ENCODE assay signal across 16 mouse cellular contexts in genomic region chr2:96573755-96574154, GRCm38 (mm10).
"Had no signal": no experiment of that assay in that cellular context is flagged by ENCODE, and none has a peak within 500 bp of the region (broad histone marks: within the 10 kb centered on the region; RNA-seq: fewer than 3 reads in every experiment).

No protein-coding gene starts in this region.

- H3K36me3 ChIP-seq: neural tube, embryonic 12.5 days; neural tube, embryonic 13.5 days; neural tube, embryonic 15.5 days; stomach, embryonic 15.5 days had no signal

- H3K4me3 ChIP-seq: neural tube, embryonic 12.5 days; neural tube, embryonic 13.5 days; neural tube, embryonic 15.5 days; stomach, embryonic 15.5 days had no signal

- H3K27ac ChIP-seq: neural tube, embryonic 12.5 days; neural tube, embryonic 13.5 days; neural tube, embryonic 15.5 days; stomach, embryonic 15.5 days; stomach, postnatal 0 days had no signal

- DNase-seq: retina, postnatal 1 day; right cerebral cortex, adult 18-20 months; right cerebral cortex, postnatal 14 days; right cerebral cortex, postnatal 25 days; right cerebral cortex, postnatal 4 days; spleen, adult 18-20 months; thymus, adult 18-20 months; thymus, adult 2 months; thymus, postnatal 14 days; thymus, postnatal 36 days; thymus, postnatal 4 days had no signal

- H3K4me2 ChIP-seq: neural tube, embryonic 12.5 days; neural tube, embryonic 13.5 days; neural tube, embryonic 15.5 days; stomach, embryonic 15.5 days had no signal

- H3K27me3 ChIP-seq: neural tube, embryonic 12.5 days; neural tube, embryonic 13.5 days; neural tube, embryonic 15.5 days; stomach, embryonic 15.5 days had no signal

- H3K9ac ChIP-seq: neural tube, embryonic 12.5 days; neural tube, embryonic 13.5 days; neural tube, embryonic 15.5 days; stomach, embryonic 15.5 days had no signal

- H3K4me1 ChIP-seq: neural tube, embryonic 12.5 days; neural tube, embryonic 13.5 days; neural tube, embryonic 15.5 days; stomach, embryonic 15.5 days had no signal

- H3K9me3 ChIP-seq: neural tube, embryonic 12.5 days; neural tube, embryonic 13.5 days; neural tube, embryonic 15.5 days; stomach, embryonic 15.5 days had no signal
